Mouse (Mus musculus) ES-Bruce4 (cell line): ENCODE results near the gene Nol4l. TPM values are rescaled to one million over a fixed set of nuclear protein-coding genes. Genes with fewer than 3 reads are reported as not detected.
"Not testable (repeated sequence)": the region's sequence is repeated elsewhere in the genome, so short reads cannot be mapped to it uniquely, and the experiment has no call there.

Experiments
- H3K27ac ChIP-seq: 2 replicates; pipeline ENCODE4 v1.5.1; 2012; ENCODE audit warnings: low read length, inconsistent platforms; ENCODE audit not compliant: insufficient read depth
- H3K27me3 ChIP-seq: 2 replicates; pipeline ENCODE4 v1.6.1; 2012; ENCODE audit warnings: mild to moderate bottlenecking, low read length, inconsistent platforms; ENCODE audit not compliant: control insufficient read depth, poor library complexity, insufficient read depth, severe bottlenecking
- H3K36me3 ChIP-seq: 2 replicates; pipeline ENCODE4 v1.6.1; 2012; ENCODE audit warnings: inconsistent platforms, mild to moderate bottlenecking, low read length, moderate library complexity; ENCODE audit not compliant: control insufficient read depth, poor library complexity, insufficient read depth, severe bottlenecking
- H3K4me1 ChIP-seq: one replicate; pipeline ENCODE4 v1.8.1; 2011; ENCODE audit warnings: low read length; ENCODE audit not compliant: control insufficient read depth, insufficient read depth
- H3K4me3 ChIP-seq: 2 replicates; pipeline ENCODE4 v1.5.1; 2011; ENCODE audit warnings: low read depth, mild to moderate bottlenecking, low read length
- H3K9ac ChIP-seq: 2 replicates; pipeline ENCODE4 v1.6.1; 2012; ENCODE audit warnings: low read depth, mild to moderate bottlenecking, inconsistent platforms; ENCODE audit not compliant: poor library complexity, severe bottlenecking
- H3K9me3 ChIP-seq: replicated peaks from 2 replicates; pipeline ENCODE4 v1.6.1; 2012; ENCODE audit warnings: mild to moderate bottlenecking, low read length, inconsistent platforms; ENCODE audit not compliant: control insufficient read depth, poor library complexity, insufficient read depth, severe bottlenecking
- CTCF ChIP-seq: IDR thresholded peaks from one replicate; pipeline ENCODE4 v1.8.1; 2011; ENCODE audit warnings: low read depth, low read length
- EP300 ChIP-seq: IDR thresholded peaks from 2 replicates; pipeline ENCODE4 v1.6.1; 2011; ENCODE audit warnings: low read depth, low read length; ENCODE audit not compliant: insufficient read depth
- POLR2A ChIP-seq: IDR thresholded peaks from one replicate; pipeline ENCODE4 v1.8.1; 2011; ENCODE audit warnings: low read length; ENCODE audit not compliant: insufficient read depth
- polyA plus RNA-seq: library from polyadenylated mRNA; stranded (reverse); fragments of >200 nt; gene quantifications from 2 replicates; pipeline ENCODE4 v1.2.4, GENCODE M21; 2011; ENCODE audit warnings: low read depth; ENCODE audit not compliant: missing spikeins, insufficient read depth, insufficient read length

The Nol4l gene
- polyA plus RNA-seq, 1 experiment = 11.5 TPM

DNA sequence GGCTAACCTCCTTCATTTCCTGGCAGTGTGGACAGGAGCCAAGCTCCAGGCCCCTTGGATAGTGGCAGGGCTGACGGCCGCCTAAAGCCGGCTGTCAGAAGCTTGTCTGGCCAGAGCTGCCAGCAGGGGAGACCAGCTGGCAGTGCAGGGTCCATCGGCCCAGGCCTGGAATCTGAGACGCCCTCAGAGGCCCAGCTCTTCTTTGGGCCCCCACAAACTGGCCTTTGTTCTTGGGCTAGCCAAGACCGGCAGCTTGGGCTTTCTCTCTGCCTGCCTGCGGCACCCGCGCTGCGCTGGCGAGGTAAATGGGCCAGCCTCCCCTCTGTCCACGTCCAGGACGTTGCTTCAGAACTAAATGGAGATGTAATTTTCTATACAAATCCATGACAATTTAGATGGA lies 32.9 kb downstream of the Nol4l start:
- H3K9ac ChIP-seq = no peak overlapping the region
- H3K4me3 ChIP-seq = no peak overlapping the region
- H3K27me3 ChIP-seq = no peaks in the 10 kb centered on the region
- H3K36me3 ChIP-seq = no peaks in the 10 kb centered on the region
- peaks cover 7% of the 10 kb centered on the region for H3K4me1 ChIP-seq
- no peaks in the 10 kb centered on the region for H3K9me3 ChIP-seq
- H3K27ac ChIP-seq = no peak overlapping the region
- TF ChIP-seq EP300 = no peak
- TF ChIP-seq POLR2A = no peak
- no peak for TF ChIP-seq CTCF

DNA sequence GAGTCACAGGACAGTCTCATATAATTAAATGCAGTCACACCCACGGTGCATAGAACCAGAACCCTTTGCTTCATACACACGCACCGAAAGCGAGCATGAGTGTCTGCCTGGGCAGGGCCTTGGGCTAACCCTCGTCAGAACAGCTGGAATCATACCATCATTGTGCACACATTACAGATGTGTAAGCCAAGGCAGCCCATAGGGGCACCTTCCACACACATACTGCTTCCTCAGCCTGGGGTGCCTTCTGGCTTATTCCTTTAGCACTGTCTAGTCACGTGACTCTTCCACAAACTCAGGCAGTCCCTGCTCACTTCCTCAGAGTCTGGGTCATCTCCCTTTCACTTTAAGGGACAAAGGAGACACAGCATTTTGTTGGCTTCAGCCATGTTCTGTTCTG lies 33.5 kb downstream of the Nol4l start:
- Histone ChIP-seq H3K9ac (no peak overlapping the region), H3K27ac (no peak overlapping the region), H3K27me3 (no peaks in the 10 kb centered on the region), H3K4me1 (peaks cover 7% of the 10 kb centered on the region), H3K4me3 (no peak overlapping the region), H3K9me3 (no peaks in the 10 kb centered on the region), H3K36me3 (no peaks in the 10 kb centered on the region)
- TF ChIP-seq CTCF (no peak), POLR2A (no peak), EP300 (no peak)

DNA sequence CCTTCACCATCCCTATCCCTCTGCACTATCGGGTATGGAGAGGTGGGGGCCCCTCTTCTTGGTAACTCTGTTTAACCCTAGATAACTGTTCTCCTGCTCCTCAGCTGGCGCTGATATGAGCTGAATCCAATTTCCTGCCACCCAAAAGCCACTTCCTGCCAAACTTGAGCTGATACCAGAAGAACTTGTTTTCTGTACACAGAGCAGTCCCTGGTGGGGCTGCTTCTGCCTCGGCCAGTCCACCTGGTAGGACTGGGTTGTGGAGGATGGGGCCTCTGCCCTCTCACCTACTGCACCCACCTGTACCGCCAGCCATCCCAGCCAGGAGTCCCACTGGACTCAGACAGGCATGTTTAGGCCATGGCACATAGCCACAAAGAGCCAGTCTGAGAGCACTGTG lies 34.0 kb downstream of the Nol4l start:
- Histone ChIP-seq H3K27ac (no peak overlapping the region), H3K36me3 (no peaks in the 10 kb centered on the region), H3K27me3 (no peaks in the 10 kb centered on the region), H3K4me3 (no peak overlapping the region), H3K4me1 (peaks cover 7% of the 10 kb centered on the region), H3K9ac (no peak overlapping the region), H3K9me3 (no peaks in the 10 kb centered on the region)
- no peak for TF ChIP-seq EP300
- TF ChIP-seq POLR2A = no peak
- TF ChIP-seq CTCF = no peak

DNA sequence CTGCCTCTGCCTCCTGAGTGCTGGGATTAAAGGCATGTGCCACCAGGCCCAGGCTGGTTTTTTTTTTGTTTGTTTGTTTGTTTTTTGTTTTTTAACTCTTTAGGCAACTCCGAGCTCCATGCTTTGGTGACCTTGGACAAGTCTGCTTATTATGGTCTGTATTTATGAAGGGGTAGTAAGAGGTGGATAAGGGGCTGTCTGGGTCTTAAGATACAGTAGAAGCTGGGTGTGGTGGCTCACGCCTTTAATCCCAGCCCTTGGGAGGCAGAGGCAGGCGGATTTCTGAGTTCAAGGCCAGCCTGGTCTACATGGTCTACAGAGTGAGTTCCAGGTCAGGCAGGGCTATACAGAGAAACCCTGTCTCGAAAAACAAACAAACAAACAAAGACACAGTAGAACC lies 34.4 kb downstream of the Nol4l start:
- not testable (repeated sequence) for H3K9ac ChIP-seq, H3K27ac ChIP-seq, H3K36me3 ChIP-seq, H3K27me3 ChIP-seq, H3K9me3 ChIP-seq, H3K4me3 ChIP-seq, H3K4me1 ChIP-seq

DNA sequence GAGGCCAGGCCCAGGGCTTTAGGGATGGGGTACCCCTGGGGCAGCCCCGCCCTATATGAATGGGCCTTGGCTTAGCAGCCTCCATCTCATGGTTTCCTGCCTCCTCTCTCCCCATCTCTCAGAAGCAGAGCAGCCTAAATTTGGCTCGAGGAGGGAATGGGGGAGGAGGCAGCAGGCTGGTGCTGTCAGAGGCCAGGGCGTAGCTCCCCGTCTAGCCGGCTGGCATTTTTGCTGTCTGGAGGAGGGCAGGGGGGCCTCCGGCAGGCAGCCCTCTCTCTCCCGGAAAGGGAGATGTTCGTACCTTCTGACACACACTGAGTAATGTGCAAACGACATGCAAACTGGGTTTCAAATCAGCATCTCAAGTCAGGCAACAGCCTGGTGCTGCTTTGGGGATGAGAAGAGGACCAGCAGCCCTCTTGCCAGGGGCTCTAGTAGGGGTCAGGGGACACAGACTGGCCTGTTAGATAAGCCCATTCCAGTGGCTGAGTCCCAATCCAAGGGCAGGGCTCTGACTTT lies 35.4 kb downstream of the Nol4l start:
- no peaks in the 10 kb centered on the region for H3K36me3 ChIP-seq
- H3K27me3 ChIP-seq = no peaks in the 10 kb centered on the region
- H3K4me1 ChIP-seq = peaks cover 7% of the 10 kb centered on the region
- no peak for TF ChIP-seq CTCF
- TF ChIP-seq POLR2A = no peak
- TF ChIP-seq EP300 = no peak
- H3K4me3 ChIP-seq = no peak overlapping the region
- H3K9ac ChIP-seq = no peak overlapping the region
- no peaks in the 10 kb centered on the region for H3K9me3 ChIP-seq
- no peak overlapping the region for H3K27ac ChIP-seq

DNA sequence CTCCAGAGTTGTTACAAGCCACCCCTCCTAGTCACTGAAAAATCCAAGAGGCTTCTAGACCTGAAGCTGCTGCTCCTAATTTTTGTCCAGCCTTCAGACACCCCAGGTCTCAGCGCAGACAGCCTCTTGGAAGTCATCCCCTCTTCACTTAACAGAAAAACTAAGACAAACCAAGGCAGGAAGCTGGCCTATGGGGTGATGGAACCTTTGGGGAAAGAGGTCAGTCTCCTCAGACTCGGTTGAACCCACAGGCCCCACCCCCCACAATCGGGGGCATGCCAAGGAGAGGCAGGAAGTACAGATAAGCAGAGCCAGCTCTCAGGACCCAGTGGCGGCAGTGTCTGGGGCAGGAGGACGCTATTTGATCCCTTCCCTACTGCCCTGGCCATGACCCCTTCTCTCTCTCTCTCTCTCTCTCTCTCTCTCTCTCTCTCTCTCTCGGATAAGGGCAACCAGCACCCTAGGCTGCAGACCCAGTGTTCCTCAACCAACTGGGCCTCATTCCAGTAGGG lies 35.9 kb downstream of the Nol4l start:
- no peak overlapping the region for H3K9ac ChIP-seq
- H3K27ac ChIP-seq = no peak overlapping the region
- H3K4me1 ChIP-seq = peaks cover 7% of the 10 kb centered on the region
- TF ChIP-seq CTCF (no peak), POLR2A (no peak), EP300 (no peak)
- H3K9me3 ChIP-seq = no peaks in the 10 kb centered on the region
- H3K36me3 ChIP-seq = no peaks in the 10 kb centered on the region
- no peaks in the 10 kb centered on the region for H3K27me3 ChIP-seq
- no peak overlapping the region for H3K4me3 ChIP-seq

DNA sequence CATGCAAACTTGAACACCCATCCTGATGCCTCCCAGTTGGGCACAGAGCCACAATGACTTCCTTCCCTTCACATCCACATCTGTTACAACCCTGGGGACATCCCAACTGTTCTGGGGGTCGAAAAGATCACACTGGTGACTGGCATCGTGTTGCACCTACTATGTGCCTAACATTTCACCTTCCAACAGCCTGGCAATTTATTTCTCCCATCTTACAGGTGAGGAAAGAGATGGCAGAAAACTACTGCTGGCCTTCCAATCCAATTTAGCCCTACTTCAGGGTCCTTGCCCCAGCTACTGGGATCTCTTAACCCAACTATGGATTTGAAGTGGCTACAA lies 36.4 kb downstream of the Nol4l start:
- Histone ChIP-seq H3K36me3 (no peaks in the 10 kb centered on the region), H3K9me3 (no peaks in the 10 kb centered on the region), H3K4me1 (peaks cover 7% of the 10 kb centered on the region), H3K4me3 (peak overlapping the region; percentile 47), H3K27me3 (no peaks in the 10 kb centered on the region), H3K27ac (no peak overlapping the region), H3K9ac (no peak overlapping the region)
- no peak for TF ChIP-seq CTCF
- no peak for TF ChIP-seq POLR2A
- TF ChIP-seq EP300 = no peak
